Mouse (Mus musculus) bone marrow macrophage, adult 2 months (primary cell): ENCODE results near the gene Ift46. TPM values are rescaled to one million over a fixed set of nuclear protein-coding genes. Genes with fewer than 3 reads are reported as not detected.
A peak's percentile ranks its signal among the peaks of the same experiment; 100 is the strongest.

Experiments
- H3K27ac ChIP-seq: 2 replicates; pipeline ENCODE4 v1.5.1; 2012; ENCODE audit warnings: low read depth, low read length; ENCODE audit not compliant: insufficient read depth
- H3K4me1 ChIP-seq: 2 replicates; pipeline ENCODE4 v1.6.1; 2012; ENCODE audit warnings: low read length; ENCODE audit not compliant: control insufficient read depth, insufficient read depth
- H3K4me3 ChIP-seq: 2 replicates; pipeline ENCODE4 v1.5.1; 2012; ENCODE audit warnings: mild to moderate bottlenecking, low read length, moderate library complexity; ENCODE audit not compliant: insufficient read depth
- CTCF ChIP-seq: IDR thresholded peaks from 2 replicates; pipeline ENCODE4 v1.5.1; 2012; ENCODE audit warnings: low read depth, mild to moderate bottlenecking, low read length, moderate library complexity
- POLR2A ChIP-seq: IDR thresholded peaks from 2 replicates; pipeline ENCODE4 v1.6.1; 2012; ENCODE audit warnings: mild to moderate bottlenecking, low read depth, low read length, borderline replicate concordance
- polyA plus RNA-seq: library from polyadenylated mRNA; stranded (reverse); fragments of >200 nt; gene quantifications from 2 replicates; pipeline ENCODE4 v1.2.4, GENCODE M21; 2012; ENCODE audit not compliant: missing spikeins, insufficient read depth, insufficient read length

The Ift46 gene
- polyA plus RNA-seq, 1 experiment, result 86.7 TPM

GRCm38 (mm10) chr9:44734524-44735494 lies 32.9 kb upstream of the Ift46 start, which contains the start of gene Phldb1:
Phldb1 (minus strand) TSS chr9:44735198.
- TF ChIP-seq POLR2A (no peak), CTCF (peak; percentile 61)
- Histone ChIP-seq H3K4me1 (peaks cover 2% of the 10 kb centered on the region; the same call in 1 of the 2 replicates), H3K27ac (no peak within 1 kb of the TSS), H3K4me3 (peak within 1 kb of the TSS; percentile 59)

GRCm38 (mm10) chr9:44735886-44736285 lies 31.8 kb upstream of the Ift46 start:
- peaks cover 2% of the 10 kb centered on the region; the same call in 1 of the 2 replicates for H3K4me1 ChIP-seq
- no peak overlapping the region for H3K4me3 ChIP-seq
- no peak overlapping the region for H3K27ac ChIP-seq
- TF ChIP-seq POLR2A, result no peak
- no peak for TF ChIP-seq CTCF

- TF ChIP-seq CTCF (no peak), POLR2A (no peak)
- Histone ChIP-seq H3K4me1 (peaks cover 2% of the 10 kb centered on the region; the same call in 1 of the 2 replicates), H3K27ac (no peak overlapping the region), H3K4me3 (no peak overlapping the region)
Observed at GRCm38 (mm10) chr9:44736301-44736700, 31.4 kb upstream of the Ift46 start.

- no peak overlapping the region for H3K4me3 ChIP-seq
- H3K27ac ChIP-seq, result no peak overlapping the region
- peaks cover 2% of the 10 kb centered on the region; the same call in 1 of the 2 replicates for H3K4me1 ChIP-seq
- no peak for TF ChIP-seq POLR2A
- no peak for TF ChIP-seq CTCF
Observed at GRCm38 (mm10) chr9:44737240-44737949, 30.3 kb upstream of the Ift46 start.

- TF ChIP-seq CTCF, result no peak
- TF ChIP-seq POLR2A, result no peak
- no peak overlapping the region for H3K4me3 ChIP-seq
- H3K27ac ChIP-seq, result no peak overlapping the region
- H3K4me1 ChIP-seq, result no peaks in the 10 kb centered on the region
Observed at GRCm38 (mm10) chr9:44740663-44741192, 27.0 kb upstream of the Ift46 start.

GRCm38 (mm10) chr9:44745371-44745770 lies 22.3 kb upstream of the Ift46 start:
- no peak overlapping the region for H3K27ac ChIP-seq
- H3K4me3 ChIP-seq, result no peak overlapping the region
- H3K4me1 ChIP-seq, result no peaks in the 10 kb centered on the region
- TF ChIP-seq POLR2A (no peak), CTCF (no peak)

- H3K4me1 ChIP-seq, result no peaks in the 10 kb centered on the region
- H3K27ac ChIP-seq, result no peak overlapping the region
- H3K4me3 ChIP-seq, result no peak overlapping the region
- TF ChIP-seq POLR2A (no peak), CTCF (no peak)
Observed at GRCm38 (mm10) chr9:44746666-44747065, 21.0 kb upstream of the Ift46 start.

- Histone ChIP-seq H3K27ac (no peak overlapping the region), H3K4me3 (no peak overlapping the region), H3K4me1 (no peaks in the 10 kb centered on the region)
- TF ChIP-seq POLR2A (no peak), CTCF (no peak)
Observed at GRCm38 (mm10) chr9:44747341-44747740, 20.4 kb upstream of the Ift46 start.

GRCm38 (mm10) chr9:44748473-44748872 lies 19.2 kb upstream of the Ift46 start:
- no peak overlapping the region for H3K27ac ChIP-seq
- no peaks in the 10 kb centered on the region for H3K4me1 ChIP-seq
- TF ChIP-seq POLR2A (no peak), CTCF (no peak)
- no peak overlapping the region for H3K4me3 ChIP-seq
